Mouse (Mus musculus) megakaryocyte, embryonic 14.5 days (primary cell): Measurements from ENCODE around the gene Aox2.

Experiments
- FLI1 ChIP-seq: IDR thresholded peaks from 2 replicates; pipeline ENCODE4 v1.6.1; 2012; ENCODE audit warnings: low read length, inconsistent platforms, mixed read lengths
- GATA1 ChIP-seq: IDR thresholded peaks from 3 replicates; pipeline ENCODE4 v1.6.1; 2012; ENCODE audit warnings: mixed read lengths, low read length, inconsistent platforms, borderline replicate concordance

GRCm38 (mm10) chr1:58238961-58239360, 39.2 kb upstream of the Aox2 start:
- TF ChIP-seq GATA1 (no peak), FLI1 (no peak)
